Mouse (Mus musculus) lung, postnatal 4 days (tissue): ENCODE measurements at regions not wholly inside any gene's neighbourhood (a gene's known extent, or its start where the extent isn't known, plus 50 kb on each side); places are given as distances from the start of the nearest gene placed in this dataset.

ENCODE experiments used
- DNase-seq, 2 experiments: peaks; one replicate each; pipeline ENCODE4 v3.0.0; 2021

GRCm38 (mm10) chr6:34246512-34246911 is 69.6 kb upstream of the Slc35b4 start:
- DNase-seq: no peak

GRCm38 (mm10) chr6:34243001-34243400 is 66.1 kb upstream of the Slc35b4 start:
- DNase-seq: no peak

GRCm38 (mm10) chr6:34242486-34242885 is 65.6 kb upstream of the Slc35b4 start:
- no peak for DNase-seq

GRCm38 (mm10) chr6:34235132-34235531 is 58.2 kb upstream of the Slc35b4 start:
- peak; percentile 18 to 41 for DNase-seq

- no peak for DNase-seq
Measured at GRCm38 (mm10) chr6:34234443-34235020, 57.6 kb upstream of the Slc35b4 start.

GRCm38 (mm10) chr6:34230768-34231381 is 54.0 kb upstream of the Slc35b4 start:
- peak in 1 of 2 experiments; percentile 63 for DNase-seq

- DNase-seq: no peak
Measured at GRCm38 (mm10) chr6:34227131-34227530, 50.2 kb upstream of the Slc35b4 start.
